Mouse (Mus musculus) colon, adult 2 months (tissue): Measurements from ENCODE around the gene Il16. TPM values are rescaled to one million over a fixed set of nuclear protein-coding genes. Genes with fewer than 3 reads are reported as not detected.

ENCODE experiments used
- polyA plus RNA-seq: library from polyadenylated mRNA; depleted of rRNA; stranded (reverse); fragments of >200 nt; gene quantifications from 2 replicates; pipeline ENCODE4 v1.2.3, GENCODE M21; 2012; rRNA removed

Il16 gene
- 3.3 TPM in 2 replicates for polyA plus RNA-seq

DNA sequence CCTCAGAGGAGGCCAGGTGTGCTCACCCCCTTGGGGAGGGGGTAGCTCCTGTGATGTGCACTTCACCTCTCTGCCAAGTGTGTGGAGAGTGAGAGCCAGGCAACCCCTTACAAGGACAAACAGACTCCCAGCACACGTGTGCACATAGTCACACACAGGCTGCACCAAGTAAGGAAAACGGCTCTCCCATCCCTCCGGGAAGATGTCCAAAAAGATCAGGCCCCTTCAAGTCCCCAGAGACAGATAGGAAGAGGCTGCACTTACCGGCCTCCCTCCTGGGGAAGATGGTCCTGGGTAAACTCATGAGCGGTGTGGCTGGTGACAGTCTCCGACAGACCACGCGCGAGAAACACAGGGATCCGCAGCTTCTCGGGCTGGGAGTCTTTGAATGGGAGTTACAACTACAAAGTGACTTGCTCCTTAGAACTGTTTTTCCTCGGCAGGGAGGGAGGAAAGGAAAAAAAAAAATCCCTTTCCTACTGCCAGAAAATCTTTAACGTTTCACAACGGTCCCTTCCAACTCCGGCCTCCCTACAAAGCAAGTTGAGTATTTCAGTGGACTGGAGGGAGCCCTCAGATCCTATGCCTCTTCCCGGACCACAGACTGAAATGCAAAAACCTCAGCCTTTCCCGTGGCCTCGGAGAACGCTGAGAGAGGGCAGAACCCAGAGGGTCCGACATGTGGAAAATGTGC lies at the start of gene Il16:
Il16 (minus strand) TSS at position 314 of the 694 bp plus-strand sequence.

DNA sequence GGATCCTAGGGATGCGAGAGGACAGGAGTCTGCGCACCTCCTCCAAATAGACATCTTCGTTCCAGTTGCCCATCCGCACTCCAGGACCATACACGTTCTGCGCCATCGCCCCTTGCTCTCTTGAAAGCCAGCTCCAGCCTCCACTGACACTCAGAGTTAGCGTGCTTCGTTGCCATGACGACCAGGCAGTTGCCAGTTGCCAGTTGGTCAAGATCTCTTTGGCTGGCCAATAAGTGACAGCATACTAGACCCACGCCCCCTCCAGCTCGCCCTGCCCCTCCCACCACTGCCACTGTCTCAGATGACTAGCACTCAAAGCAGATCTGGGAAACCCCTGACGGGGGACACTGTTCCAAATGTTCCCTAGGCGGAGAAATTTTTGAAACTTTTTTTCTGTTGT lies 49.2 kb upstream of the Il16 start, which contains the start of gene Cfap161:
Cfap161 (minus strand) TSS at position 176 of the 400 bp plus-strand sequence.

DNA sequence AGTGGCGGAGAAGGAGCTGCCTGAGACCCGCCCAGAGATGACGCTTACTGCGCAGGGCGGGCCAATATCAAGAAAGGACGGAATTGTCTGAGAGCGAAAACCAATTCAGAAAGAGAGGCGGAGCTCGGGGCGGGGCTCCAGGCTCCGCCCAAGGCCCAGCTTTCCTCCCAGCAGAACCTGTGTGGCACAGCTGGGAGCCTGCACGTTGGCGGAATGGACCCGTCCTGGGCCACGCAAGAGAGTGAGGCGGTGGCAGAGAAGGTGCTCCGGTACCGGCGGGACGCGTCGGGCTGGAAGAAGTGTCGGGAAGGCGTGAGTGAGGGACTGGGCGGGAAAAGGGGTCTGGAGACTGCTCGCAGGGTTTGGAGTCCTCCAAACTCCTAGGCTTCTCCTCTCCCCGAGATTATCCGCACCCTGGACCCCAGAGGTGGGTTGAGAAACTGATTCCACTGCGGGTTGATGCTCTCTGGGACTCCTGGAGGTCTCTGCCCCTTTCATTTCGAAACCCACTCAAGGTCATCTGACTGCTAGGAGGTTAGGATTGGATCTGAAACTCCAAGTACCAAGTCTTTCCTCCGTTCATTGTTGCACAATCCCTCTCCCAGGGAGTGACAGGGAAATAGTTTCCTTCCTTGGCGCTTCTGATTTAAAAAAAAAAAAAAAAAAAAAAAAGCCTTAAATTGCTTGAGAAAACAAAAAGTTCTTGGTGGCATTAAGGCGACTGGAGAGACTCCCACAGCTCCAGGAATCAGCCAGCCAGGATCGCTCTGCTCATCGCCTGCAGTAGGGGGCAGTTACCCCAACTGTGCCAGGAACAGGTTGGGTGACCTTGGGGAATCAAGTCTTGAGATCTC lies 113.5 kb downstream of the Il16 start, which contains the start of gene Stard5:
Stard5 (plus strand) TSS at position 132 of the 854 bp plus-strand sequence.

Other genes with a start within 250 kb of the Il16 start
- gene Tmc3, start 160.8 kb downstream of the Il16 start, polyA plus RNA-seq, result 0.72 and 0.74 TPM in 2 replicates
- 17.3 and 17.9 TPM in 2 replicates for gene Stard5, start 113.8 kb downstream of the Il16 start, polyA plus RNA-seq
- not detected in 2 replicates for gene Cfap161, start 49.2 kb upstream of the Il16 start, polyA plus RNA-seq
- 85.1 and 96.4 TPM in 2 replicates for gene Tlnrd1, start 138.6 kb upstream of the Il16 start, polyA plus RNA-seq
- gene Mesd, start 138.7 kb upstream of the Il16 start, polyA plus RNA-seq, result 7.2 TPM in 2 replicates